Comparison of ENCODE assay signal across 13 mouse cellular contexts in genomic region chr5:35611900-35612299, GRCm38 (mm10). TPM values are rescaled to one million over a fixed set of nuclear protein-coding genes. Genes with fewer than 3 reads are reported as not detected.
DNase-seq lines count a peak whose midpoint lies in the region; TF ChIP-seq lines count a peak whose summit lies in the region.
"Had no signal": no experiment of that assay in that cellular context is flagged by ENCODE, and none has a peak within 500 bp of the region (broad histone marks: within the 10 kb centered on the region; RNA-seq: fewer than 3 reads in every experiment).

No protein-coding gene starts in this region.

- 0 out of 2 replicates have a peak, but pooled peaks have one; percentile 5 for TF ChIP-seq CTCF in heart, adult 2 months (IDR thresholded peaks at IDR 0.05)
- TF ChIP-seq CTCF in layer of hippocampus, adult 2 months (conservative IDR thresholded peaks at IDR 0.05), result peak; percentile 40

- no peak overlapping the region for H3K27ac ChIP-seq in heart, adult 2 months
- no peak overlapping the region for H3K27ac ChIP-seq in layer of hippocampus, adult 2 months
- H3K27ac ChIP-seq: hindbrain, embryonic 13.5 days; lung, embryonic 15.5 days; neural tube, embryonic 12.5 days had no signal

- TF ChIP-seq POLR2A in heart, adult 2 months (IDR thresholded peaks at IDR 0.05; ENCODE audit: insufficient read depth, low read depth, low read length), result no peak

- WGBS in heart, adult 2 months, result 83% methylated on average over 11 of the region's 11 CpGs

- intact Hi-C loops in heart, adult 2 months (cut with DNase I), result no loop called here
- intact Hi-C loops in heart, postnatal 25 days (cut with DNase I), result no loop called here
- intact Hi-C loops in left cerebral cortex, postnatal 4 days (cut with DNase I), result no loop called here

- no peak overlapping the region for H3K4me3 ChIP-seq in heart, adult 2 months
- H3K4me3 ChIP-seq in layer of hippocampus, adult 2 months, result no peak overlapping the region
- H3K4me3 ChIP-seq: hindbrain, embryonic 13.5 days; lung, embryonic 15.5 days; neural tube, embryonic 12.5 days had no signal

- DNase-seq in heart, adult 2 months, result peak in 1 of 2 experiments; percentile 42
- DNase-seq in heart, postnatal 25 days (ENCODE audit: low spot score), result no peak
- DNase-seq in left cerebral cortex, postnatal 4 days, result peak; percentile 75
- no peak for DNase-seq in left cerebral cortex, adult 9 months (ENCODE audit: low spot score in 2 of 2)
- DNase-seq in layer of hippocampus, adult 2 months (ENCODE audit: low spot score in 2 of 2), result no peak
- DNase-seq in layer of hippocampus, postnatal 10 days (ENCODE audit: low spot score in 2 of 2), result peak; percentile 49 to 50
- no peak for DNase-seq in retina, embryonic 14.5 days (ENCODE audit: low spot score)
- DNase-seq: adrenal gland, postnatal 25 days; cerebellum, adult 9-10 months; liver had no signal

- no peaks in the 10 kb centered on the region for H3K27me3 ChIP-seq in heart, adult 2 months (ENCODE audit: control insufficient read depth, insufficient read depth, low read length)
- H3K27me3 ChIP-seq: hindbrain, embryonic 13.5 days; lung, embryonic 15.5 days; neural tube, embryonic 12.5 days had no signal

- H3K4me1 ChIP-seq in heart, adult 2 months (ENCODE audit: control insufficient read depth, insufficient read depth, low read length), result peaks cover 7% of the 10 kb centered on the region; the same call in 1 of the 2 replicates

- H3K36me3 ChIP-seq in heart, adult 2 months (ENCODE audit: control insufficient read depth, insufficient read depth, low read length), result no peaks in the 10 kb centered on the region
- H3K36me3 ChIP-seq: lung, embryonic 15.5 days; neural tube, embryonic 12.5 days had no signal

- no peak overlapping the region for H3K9ac ChIP-seq in heart, adult 2 months (ENCODE audit: low read depth, low read length)
- H3K9ac ChIP-seq: hindbrain, embryonic 13.5 days; lung, embryonic 15.5 days; neural tube, embryonic 12.5 days had no signal

- no peak for TF ChIP-seq EP300 in heart, adult 2 months (IDR thresholded peaks at IDR 0.05; ENCODE audit: insufficient read depth, low read depth, low read length)

- no peaks in the 10 kb centered on the region for H3K79me2 ChIP-seq in heart, adult 2 months (replicated peaks; ENCODE audit: control insufficient read depth, insufficient read depth, low read length)

RNA-seq across cellular contexts. Expression of gene Acox3, which starts 29.1 kb away (rescaled TPM):
- total RNA-seq in heart, adult 2 months (2021), result 10 to 100 TPM; 21.8 to 28.3 TPM
- 22.5 and 25.5 TPM in 2 replicates for polyA plus RNA-seq in heart, adult 2 months (2012; rRNA removed)
- 10 to 100 TPM; 23.3 to 27.2 TPM for total RNA-seq in heart, postnatal 25 days (2021)
- 10 to 100 TPM; 24.2 to 26.1 TPM for total RNA-seq in left cerebral cortex, postnatal 4 days (2021)
- total RNA-seq in layer of hippocampus, adult 2 months (2021), result 10 to 100 TPM; 24.6 to 34.6 TPM
- 10 to 100 TPM; 26.8 to 31.6 TPM for total RNA-seq in layer of hippocampus, postnatal 10 days (2021)

RNA-seq across cellular contexts. Expression of gene Trmt44, which starts 37.0 kb away (rescaled TPM):
- 1 to 10 TPM; 1.9 to 2.0 TPM for total RNA-seq in heart, adult 2 months (2021)
- 1.7 and 2.0 TPM in 2 replicates for polyA plus RNA-seq in heart, adult 2 months (2012; rRNA removed)
- total RNA-seq in heart, postnatal 25 days (2021), result 1 to 10 TPM; 1.8 to 2.6 TPM
- 10 to 100 TPM; 10.9 to 11.9 TPM for total RNA-seq in left cerebral cortex, postnatal 4 days (2021)
- 1 to 10 TPM; 8.4 to 8.5 TPM for total RNA-seq in layer of hippocampus, adult 2 months (2021)
- 1 to 10 TPM; 8.3 to 9.5 TPM for total RNA-seq in layer of hippocampus, postnatal 10 days (2021)

Comparison
In these comparisons a context has a peak if more than half of its experiments do, and no peak if none do; other contexts are left out.
1. DNase-seq: peak in left cerebral cortex, postnatal 4 days (single experiment) and layer of hippocampus, postnatal 10 days (2 of 2); none in heart, postnatal 25 days (single experiment), left cerebral cortex, adult 9 months (0 of 2), layer of hippocampus, adult 2 months (0 of 2) and retina, embryonic 14.5 days (single experiment).